Mouse (Mus musculus) bone marrow macrophage, adult 2 months (primary cell): ENCODE data around the gene Mest.

Experiments used
- CTCF ChIP-seq: IDR thresholded peaks from 2 replicates; pipeline ENCODE4 v1.5.1; 2012; ENCODE audit warnings: low read depth, mild to moderate bottlenecking, low read length, moderate library complexity
- POLR2A ChIP-seq: IDR thresholded peaks from 2 replicates; pipeline ENCODE4 v1.6.1; 2012; ENCODE audit warnings: mild to moderate bottlenecking, low read depth, low read length, borderline replicate concordance

GRCm38 (mm10) chr6:30692826-30693225 lies 30.5 kb upstream of the Mest start:
- TF ChIP-seq POLR2A (no peak), CTCF (no peak)
